Mouse (Mus musculus) gonadal fat pad, adult 2 months (tissue): ENCODE data around the gene 1700003E16Rik. TPM values are rescaled to one million over a fixed set of nuclear protein-coding genes. Genes with fewer than 3 reads are reported as not detected.

Experiments used
- DNase-seq: peaks from one replicate; pipeline ENCODE4 v3.0.0-alpha.2; 2012; ENCODE audit warnings: low read depth
- polyA plus RNA-seq: library from polyadenylated mRNA; depleted of rRNA; stranded (reverse); fragments of >200 nt; gene quantifications from 2 replicates; pipeline ENCODE4 v1.2.3, GENCODE M21; 2012; rRNA removed

1700003E16Rik gene
- polyA plus RNA-seq, 1 experiment: 2.7 TPM

DNA sequence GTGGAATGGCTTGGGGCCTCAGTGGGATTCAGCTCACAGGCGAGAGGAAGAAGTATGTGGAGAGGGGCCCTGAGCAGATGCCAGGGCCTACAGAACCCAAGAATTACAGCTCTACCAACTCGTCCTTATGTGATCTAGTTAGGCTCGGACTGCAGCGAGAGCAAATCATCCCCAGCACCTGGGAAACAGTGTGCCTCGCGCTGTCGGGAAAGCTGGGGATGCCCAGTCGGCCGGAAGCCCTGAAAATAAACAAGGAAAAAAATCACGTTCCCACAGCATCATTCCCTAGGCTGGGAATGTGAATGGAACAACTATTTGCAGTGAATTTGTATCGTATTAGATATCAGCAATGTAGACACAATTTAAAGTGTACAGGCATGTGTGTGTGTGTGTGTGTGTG, 50.1 kb downstream of the 1700003E16Rik start:
- DNase-seq: no peak

DNA sequence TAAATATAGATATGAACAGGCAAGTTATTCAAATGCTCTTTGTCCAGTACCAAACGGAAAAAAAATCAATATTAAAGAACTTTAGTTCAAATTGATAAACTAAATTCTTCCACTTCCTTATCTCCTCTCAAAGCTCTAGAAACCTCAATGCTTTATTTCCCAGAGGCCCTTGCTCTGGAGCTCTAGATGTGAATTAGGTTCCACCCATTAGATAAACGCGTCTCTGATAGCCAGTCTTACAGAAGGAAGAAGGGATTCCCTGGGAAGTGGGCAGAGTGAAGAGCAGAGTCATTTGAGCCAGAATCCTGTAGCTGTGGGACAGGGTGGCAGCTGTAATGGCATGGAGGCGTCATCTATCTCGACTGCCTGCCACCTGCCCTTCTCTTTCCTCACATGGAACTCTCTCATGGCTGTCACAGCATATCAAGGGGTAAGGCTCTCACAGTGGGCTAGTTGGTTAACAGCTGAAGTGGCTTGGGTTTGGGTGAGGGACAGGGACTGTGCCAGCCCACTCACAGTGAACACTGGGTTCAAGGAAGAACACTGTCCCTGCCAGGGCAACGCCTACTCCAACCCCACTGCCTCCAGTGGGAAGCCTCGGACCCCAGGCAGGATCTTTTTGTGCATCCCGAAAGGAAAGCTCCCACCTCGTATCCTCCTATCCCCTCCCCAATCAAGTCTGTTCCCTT, 51.3 kb downstream of the 1700003E16Rik start:
- no peak for DNase-seq

DNA sequence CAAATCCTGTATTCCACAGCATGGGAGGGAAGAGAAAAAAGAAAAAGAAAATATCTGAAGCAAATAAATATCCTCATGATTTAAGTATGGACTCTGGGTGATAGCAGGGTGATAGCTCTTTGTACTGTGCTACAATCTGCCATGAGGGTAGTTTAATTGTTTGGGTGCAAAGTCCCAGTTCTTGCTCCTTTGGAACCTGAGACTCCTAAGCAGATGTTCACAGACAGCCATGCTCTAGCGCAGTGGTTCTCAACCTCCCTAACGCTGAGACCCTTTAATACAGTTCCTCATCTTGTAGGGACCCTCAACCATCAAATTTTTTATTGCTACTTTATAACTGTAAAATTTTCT, 51.8 kb downstream of the 1700003E16Rik start:
- DNase-seq: no peak

DNA sequence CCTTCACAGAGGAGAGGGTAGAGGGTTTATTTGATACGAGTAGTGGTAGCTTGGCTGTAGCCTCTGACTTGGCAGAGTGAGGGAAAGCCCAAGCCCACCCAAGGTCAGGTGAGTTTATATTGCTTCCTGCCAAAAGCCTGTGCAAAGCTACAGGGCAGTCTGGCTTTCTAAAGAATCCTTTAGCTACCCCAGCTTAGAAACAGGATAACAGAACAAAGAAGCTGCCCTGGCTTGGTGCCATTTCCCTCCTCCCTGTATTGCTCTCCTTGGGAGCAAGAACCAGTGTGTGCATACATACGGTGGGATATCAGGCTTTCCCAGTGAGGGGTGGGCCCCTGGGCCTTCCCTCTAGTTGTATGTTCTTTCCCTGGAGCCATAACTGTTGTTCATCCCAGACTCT, 54.3 kb downstream of the 1700003E16Rik start:
- no peak for DNase-seq

DNA sequence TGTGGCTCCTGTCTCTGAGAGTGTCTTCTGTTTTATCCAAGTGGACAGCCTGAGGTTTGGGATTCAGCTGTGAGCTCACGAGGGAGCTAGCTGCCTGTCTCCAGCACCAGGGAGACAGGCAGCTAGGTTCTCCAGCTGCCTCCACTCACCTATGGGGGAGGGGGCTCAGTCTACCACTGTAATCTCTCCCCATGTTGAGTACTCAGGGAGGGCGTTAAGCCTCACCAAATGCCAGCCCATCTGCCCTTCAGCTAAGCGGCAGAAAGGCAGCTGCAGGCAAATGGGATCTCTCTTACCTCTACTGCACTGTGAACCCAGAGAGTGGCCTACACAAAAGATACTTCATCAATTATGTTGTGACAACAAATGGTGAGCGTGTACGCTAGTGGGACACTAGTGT, 55.3 kb downstream of the 1700003E16Rik start:
- no peak for DNase-seq

Other genes starting within 250 kb of the 1700003E16Rik start
- gene Sema4f, start 216.6 kb upstream of the 1700003E16Rik start, polyA plus RNA-seq: 0.62 and 0.66 TPM in 2 replicates
- 3.7 and 4.2 TPM in 2 replicates for gene M1ap, start 209.5 kb upstream of the 1700003E16Rik start, polyA plus RNA-seq
- gene Dok1, start 122.9 kb upstream of the 1700003E16Rik start, polyA plus RNA-seq: 26.9 and 28.3 TPM in 2 replicates
- gene Loxl3, start 122.2 kb upstream of the 1700003E16Rik start, polyA plus RNA-seq: 9.8 and 12.1 TPM in 2 replicates
- 269 and 309 TPM in 2 replicates for gene Aup1, start 101.9 kb upstream of the 1700003E16Rik start, polyA plus RNA-seq
- 38.5 and 44.7 TPM in 2 replicates for gene Htra2, start 101.1 kb upstream of the 1700003E16Rik start, polyA plus RNA-seq
- gene Dqx1, start 98.6 kb upstream of the 1700003E16Rik start, polyA plus RNA-seq: 1.3 and 1.4 TPM in 2 replicates
- not detected in 2 replicates for gene Tlx2, start 86.1 kb upstream of the 1700003E16Rik start, polyA plus RNA-seq
- 15.8 and 23.1 TPM in 2 replicates for gene Pcgf1, start 78.5 kb upstream of the 1700003E16Rik start, polyA plus RNA-seq
- 1.9 and 2.5 TPM in 2 replicates for gene Lbx2, start 70.0 kb upstream of the 1700003E16Rik start, polyA plus RNA-seq
- 5.8 and 6.5 TPM in 2 replicates for gene Ccdc142, start 54.8 kb upstream of the 1700003E16Rik start, polyA plus RNA-seq
- gene Gm42688, start 54.8 kb upstream of the 1700003E16Rik start, polyA plus RNA-seq: 4.0 and 4.4 TPM in 2 replicates
- gene Mrpl53, start 47.4 kb upstream of the 1700003E16Rik start, polyA plus RNA-seq: 71.5 and 89.4 TPM in 2 replicates
- gene Mogs, start 40.9 kb upstream of the 1700003E16Rik start, polyA plus RNA-seq: 55.3 and 56.3 TPM in 2 replicates
- gene Wbp1, start 34.8 kb upstream of the 1700003E16Rik start, polyA plus RNA-seq: 187 and 193 TPM in 2 replicates
- gene Ino80b, start 31.0 kb upstream of the 1700003E16Rik start, polyA plus RNA-seq: 17.1 and 30.1 TPM in 2 replicates
- 30.2 and 41.3 TPM in 2 replicates for gene Rtkn, start 20.9 kb upstream of the 1700003E16Rik start, polyA plus RNA-seq
- 2.9 and 3.6 TPM in 2 replicates for gene Wdr54, start within 50 bp of the 1700003E16Rik start, polyA plus RNA-seq
- 101 and 114 TPM in 2 replicates for gene Dctn1, start 9.5 kb downstream of the 1700003E16Rik start, polyA plus RNA-seq
- 0.96 and 2.3 TPM in 2 replicates for gene Slc4a5, start 63.4 kb downstream of the 1700003E16Rik start, polyA plus RNA-seq
- 37.8 and 49.5 TPM in 2 replicates for gene Mthfd2, start 169.5 kb downstream of the 1700003E16Rik start, polyA plus RNA-seq
- gene Mob1a, start 169.6 kb downstream of the 1700003E16Rik start, polyA plus RNA-seq: 39.3 and 41.2 TPM in 2 replicates
- 20.1 and 20.2 TPM in 2 replicates for gene Bola3, start 192.7 kb downstream of the 1700003E16Rik start, polyA plus RNA-seq